Mouse (Mus musculus) forebrain, embryonic 14.5 days (tissue): Measurements from ENCODE around the gene Slc15a4. TPM values are rescaled to one million over a fixed set of nuclear protein-coding genes. Genes with fewer than 3 reads are reported as not detected.

Experiments used
- ATAC-seq: fragments of 200-750 bp; cut with Nextera tagmentation; 2 replicates; pipeline ENCODE4 v1.8.0; 2017; ENCODE audit warnings: mild to moderate bottlenecking, moderate library complexity
- DNase-seq: peaks from one replicate; pipeline ENCODE4 v3.0.0-alpha.2; 2015; ENCODE audit warnings: low spot score
- H3K27ac ChIP-seq: fragments of 300-500 bp; sonication (generic); 2 replicates; pipeline ENCODE4 v1.5.1; 2014; ENCODE audit warnings: low read depth, mild to moderate bottlenecking, control low read depth, low read length, moderate library complexity
- H3K27me3 ChIP-seq: fragments of 300-500 bp; sonication (generic); replicated peaks from 2 replicates; pipeline ENCODE4 v1.6.1; 2014; ENCODE audit warnings: low read length, control low read depth, mixed read lengths; ENCODE audit not compliant: control insufficient read depth, insufficient read depth
- H3K36me3 ChIP-seq: fragments of 300-500 bp; sonication (generic); 2 replicates; pipeline ENCODE4 v1.6.1; 2014; ENCODE audit warnings: low read length, control low read depth; ENCODE audit not compliant: control insufficient read depth, insufficient read depth
- H3K4me1 ChIP-seq: fragments of 300-500 bp; sonication (generic); 2 replicates; pipeline ENCODE4 v1.6.1; 2014; ENCODE audit warnings: antibody characterized with exemption, low read length, control low read depth; ENCODE audit not compliant: control insufficient read depth, insufficient read depth
- H3K4me2 ChIP-seq: fragments of 300-500 bp; sonication (generic); 2 replicates; pipeline ENCODE4 v1.6.1; 2014; ENCODE audit warnings: mild to moderate bottlenecking, control low read depth, low read length
- H3K4me3 ChIP-seq: fragments of 300-500 bp; sonication (generic); 2 replicates; pipeline ENCODE4 v1.5.1; 2014; ENCODE audit warnings: low read depth, low read length, control low read depth
- H3K9ac ChIP-seq: fragments of 300-500 bp; sonication (generic); 2 replicates; pipeline ENCODE4 v1.6.1; 2014; ENCODE audit warnings: mild to moderate bottlenecking, low read length, control low read depth, moderate library complexity
- H3K9me3 ChIP-seq: fragments of 300-500 bp; sonication (generic); replicated peaks from 2 replicates; pipeline ENCODE4 v1.6.1; 2016; ENCODE audit warnings: low read length, control low read depth, mixed read lengths; ENCODE audit not compliant: control insufficient read depth
- whole genome bisulfite sequencing: fragments of 180-500 bp; shearing (Covaris S2); extraction: QIAGEN DNeasy Blood & Tissue Kit; methylation state at CpG from one replicate; pipeline ENCODE4 v1.1.7; 2014; 5-methylcytosine and 5-hydroxymethylcytosine counted together
- polyA plus RNA-seq: library from polyadenylated mRNA; unstranded; fragments of >200 nt; fragmentation: Nextera tagmentation; extraction: Ambion mirVana; gene quantifications from 2 replicates; pipeline ENCODE4 v1.2.1, GENCODE M21; 2014

Slc15a4 gene
- 18.2 and 26.3 TPM in 2 replicates for polyA plus RNA-seq

GRCm38 (mm10) chr5:127632167-127633145 is at the start of gene Slc15a4, which contains the start of gene Glt1d1:
Gene Slc15a4 (minus strand): TSS chr5:127632897.
Gene Glt1d1 (plus strand): TSS chr5:127632262.
- peak within 1 kb of the TSS; percentile 96 for H3K4me2 ChIP-seq
- H3K4me1 ChIP-seq = 0 out of 2 replicates have a peak, but pooled peaks cover 2% of the 10 kb centered on the region
- peak within 1 kb of the TSS; percentile 9; the same call in 1 of the 2 replicates for H3K27ac ChIP-seq
- peak; percentile 74 for ATAC-seq
- peak within 1 kb of the TSS; percentile 60 for H3K4me3 ChIP-seq
- H3K36me3 ChIP-seq = no peaks in the 10 kb centered on the region
- H3K27me3 ChIP-seq = no peaks in the 10 kb centered on the region
- WGBS = under 1% methylated on average over 60 of the region's 62 CpGs
- peak; percentile 54 for DNase-seq
- H3K9me3 ChIP-seq = no peaks in the 10 kb centered on the region
- H3K9ac ChIP-seq = peak within 1 kb of the TSS; percentile 85

- Histone ChIP-seq H3K27ac (no peak overlapping the region), H3K27me3 (no peaks in the 10 kb centered on the region), H3K9ac (no peak overlapping the region), H3K9me3 (no peaks in the 10 kb centered on the region), H3K4me2 (no peak overlapping the region), H3K4me3 (no peak overlapping the region), H3K4me1 (no peaks in the 10 kb centered on the region), H3K36me3 (no peaks in the 10 kb centered on the region)
- WGBS = 95% methylated on average over 5 of the region's 5 CpGs
- DNase-seq = no peak
- no peak for ATAC-seq
Observed at GRCm38 (mm10) chr5:127678501-127678900, 45.8 kb upstream of the Slc15a4 start.

GRCm38 (mm10) chr5:127677561-127677960 is 44.9 kb upstream of the Slc15a4 start:
- H3K36me3 ChIP-seq = no peaks in the 10 kb centered on the region
- no peaks in the 10 kb centered on the region for H3K27me3 ChIP-seq
- H3K4me2 ChIP-seq = no peak overlapping the region
- no peaks in the 10 kb centered on the region for H3K4me1 ChIP-seq
- WGBS = 94% methylated on average over 2 of the region's 2 CpGs
- H3K9me3 ChIP-seq = no peaks in the 10 kb centered on the region
- no peak overlapping the region for H3K9ac ChIP-seq
- no peak overlapping the region for H3K27ac ChIP-seq
- ATAC-seq (no peak), DNase-seq (no peak)
- no peak overlapping the region for H3K4me3 ChIP-seq

- no peaks in the 10 kb centered on the region for H3K9me3 ChIP-seq
- H3K4me3 ChIP-seq = no peak overlapping the region
- DNase-seq (no peak), ATAC-seq (no peak)
- H3K4me2 ChIP-seq = no peak overlapping the region
- no peaks in the 10 kb centered on the region for H3K4me1 ChIP-seq
- 91% methylated on average over 8 of the region's 8 CpGs for WGBS
- no peak overlapping the region for H3K27ac ChIP-seq
- H3K36me3 ChIP-seq = no peaks in the 10 kb centered on the region
- H3K9ac ChIP-seq = no peak overlapping the region
- no peaks in the 10 kb centered on the region for H3K27me3 ChIP-seq
Observed at GRCm38 (mm10) chr5:127673913-127674312, 41.2 kb upstream of the Slc15a4 start.

- H3K4me1 ChIP-seq = no peaks in the 10 kb centered on the region
- H3K36me3 ChIP-seq = 0 out of 2 replicates have a peak, but pooled peaks cover 4% of the 10 kb centered on the region
- ATAC-seq = no peak
- DNase-seq = no peak
- H3K4me3 ChIP-seq = no peak overlapping the region
- 91% methylated on average over 5 of the region's 5 CpGs for WGBS
- H3K27me3 ChIP-seq = no peaks in the 10 kb centered on the region
- H3K9ac ChIP-seq = no peak overlapping the region
- H3K4me2 ChIP-seq = no peak overlapping the region
- H3K27ac ChIP-seq = no peak overlapping the region
- H3K9me3 ChIP-seq = no peaks in the 10 kb centered on the region
Observed at GRCm38 (mm10) chr5:127660979-127661378, 28.3 kb upstream of the Slc15a4 start.

GRCm38 (mm10) chr5:127660267-127660666 is 27.6 kb upstream of the Slc15a4 start:
- H3K36me3 ChIP-seq = 0 out of 2 replicates have a peak, but pooled peaks cover 4% of the 10 kb centered on the region
- H3K4me2 ChIP-seq = no peak overlapping the region
- H3K4me3 ChIP-seq = no peak overlapping the region
- H3K9me3 ChIP-seq = no peaks in the 10 kb centered on the region
- WGBS = 53% methylated on average over 5 of the region's 5 CpGs
- H3K9ac ChIP-seq = no peak overlapping the region
- ATAC-seq (no peak), DNase-seq (no peak)
- no peaks in the 10 kb centered on the region for H3K27me3 ChIP-seq
- H3K4me1 ChIP-seq = no peaks in the 10 kb centered on the region
- no peak overlapping the region for H3K27ac ChIP-seq

GRCm38 (mm10) chr5:127659312-127659711 is 26.6 kb upstream of the Slc15a4 start:
- Histone ChIP-seq H3K4me3 (no peak overlapping the region), H3K4me2 (no peak overlapping the region), H3K27me3 (no peaks in the 10 kb centered on the region), H3K9ac (no peak overlapping the region), H3K27ac (no peak overlapping the region), H3K36me3 (0 out of 2 replicates have a peak, but pooled peaks cover 4% of the 10 kb centered on the region), H3K9me3 (no peaks in the 10 kb centered on the region), H3K4me1 (no peaks in the 10 kb centered on the region)
- DNase-seq (no peak), ATAC-seq (no peak)
- 92% methylated on average over 3 of the region's 3 CpGs for WGBS

- WGBS = 89% methylated on average over 2 of the region's 2 CpGs
- no peak for DNase-seq
- Histone ChIP-seq H3K27ac (no peak overlapping the region), H3K27me3 (no peaks in the 10 kb centered on the region), H3K9me3 (no peaks in the 10 kb centered on the region), H3K4me2 (no peak overlapping the region), H3K4me3 (no peak overlapping the region), H3K4me1 (no peaks in the 10 kb centered on the region), H3K9ac (no peak overlapping the region), H3K36me3 (0 out of 2 replicates have a peak, but pooled peaks cover 4% of the 10 kb centered on the region)
- no peak for ATAC-seq
Observed at GRCm38 (mm10) chr5:127658257-127658656, 25.6 kb upstream of the Slc15a4 start.

GRCm38 (mm10) chr5:127649077-127649476 is 16.4 kb upstream of the Slc15a4 start:
- DNase-seq (no peak), ATAC-seq (no peak)
- H3K9ac ChIP-seq = no peak overlapping the region
- no peaks in the 10 kb centered on the region for H3K4me1 ChIP-seq
- no peaks in the 10 kb centered on the region for H3K27me3 ChIP-seq
- H3K4me2 ChIP-seq = no peak overlapping the region
- H3K4me3 ChIP-seq = no peak overlapping the region
- no peak overlapping the region for H3K27ac ChIP-seq
- H3K9me3 ChIP-seq = no peaks in the 10 kb centered on the region
- no peaks in the 10 kb centered on the region for H3K36me3 ChIP-seq
